Mouse (Mus musculus): ENCODE data around the gene Olfr1369-ps1.

GRCm38 (mm10) chr13:21155888-21156287 is 44.6 kb downstream of the Olfr1369-ps1 start:
- TF ChIP-seq CTCF (IDR thresholded peaks at IDR 0.05; ENCODE audit: control insufficient read depth, insufficient read depth, insufficient read length) (no peak), USF1 (IDR thresholded peaks at IDR 0.05; ENCODE audit: low read depth) (no peak), MAX (IDR thresholded peaks at IDR 0.05) (no peak)
